Mouse (Mus musculus): ENCODE measurements around the gene Tcf12. TPM values are rescaled to one million over a fixed set of nuclear protein-coding genes. Genes with fewer than 3 reads are reported as not detected.
A peak's percentile ranks its signal among the peaks of the same experiment; 100 is the strongest.

Tcf12 gene
- total RNA-seq, 2 experiments from 2014 or later = 77.3 to 81.9 TPM

DNA sequence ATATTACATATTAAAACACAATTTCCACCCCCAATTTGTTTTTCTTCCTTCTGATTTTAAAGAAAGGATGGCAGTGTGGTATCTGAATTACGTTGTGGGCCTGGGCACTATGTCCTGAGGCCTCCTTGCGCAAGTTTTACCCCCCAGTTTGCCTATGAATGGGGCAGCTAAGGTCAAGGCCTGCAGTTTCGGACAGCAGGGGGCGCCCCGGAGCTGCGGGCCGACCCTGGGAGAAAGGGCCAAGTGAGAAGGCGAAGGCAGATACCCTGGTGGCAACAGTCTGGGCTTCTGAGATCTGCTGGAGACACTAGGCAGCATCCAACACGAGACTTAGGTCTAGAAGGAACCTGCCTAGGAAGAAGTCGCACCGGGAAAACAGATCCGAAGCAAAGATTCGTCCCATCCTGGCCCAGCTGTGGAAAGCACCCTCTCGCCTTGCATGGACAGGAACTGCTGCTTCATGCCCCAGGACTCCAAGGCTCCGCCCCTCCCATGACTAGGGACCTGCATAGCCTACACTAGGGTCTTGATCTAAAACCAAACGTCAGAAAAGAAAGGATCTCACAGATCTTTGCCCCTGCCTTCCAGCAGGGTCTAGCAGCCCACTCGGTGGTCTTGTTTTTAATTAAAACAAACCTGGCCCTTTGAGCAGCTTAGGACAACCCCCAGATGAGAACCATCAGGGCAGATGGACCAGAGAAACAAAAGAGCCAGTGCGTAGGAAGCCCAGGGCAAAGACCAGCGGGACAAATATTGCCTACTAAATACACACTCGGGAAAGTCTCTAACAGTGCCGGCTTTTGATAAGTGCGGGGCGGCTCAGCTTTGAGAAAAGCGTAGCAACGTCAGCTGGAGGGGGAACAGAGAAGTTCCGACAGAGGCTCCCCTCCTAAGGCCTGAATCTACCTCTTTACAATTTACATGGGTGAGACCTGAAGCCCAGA is 279.6 kb downstream of the Tcf12 start:
- DNase-seq = peak; percentile 88

DNA sequence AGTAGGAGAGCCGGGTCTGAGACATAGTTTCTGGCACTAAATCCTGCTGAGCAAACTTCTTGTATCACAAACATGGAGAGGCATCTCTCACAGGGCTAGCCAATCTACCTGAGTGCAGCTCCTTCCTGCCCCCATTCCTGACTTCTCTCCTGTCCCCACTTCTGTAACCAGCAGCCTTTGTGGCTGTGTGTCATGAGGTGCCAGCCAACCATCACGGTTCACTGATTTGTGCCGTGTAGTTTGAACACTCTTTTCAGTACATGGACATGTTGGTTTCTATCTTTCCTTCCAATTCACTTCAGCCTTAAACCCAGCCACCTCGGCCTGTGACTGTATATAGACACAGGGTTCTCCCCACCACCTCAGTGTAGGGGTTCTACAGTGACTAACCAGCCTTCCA is 280.7 kb downstream of the Tcf12 start:
- no peak for DNase-seq

DNA sequence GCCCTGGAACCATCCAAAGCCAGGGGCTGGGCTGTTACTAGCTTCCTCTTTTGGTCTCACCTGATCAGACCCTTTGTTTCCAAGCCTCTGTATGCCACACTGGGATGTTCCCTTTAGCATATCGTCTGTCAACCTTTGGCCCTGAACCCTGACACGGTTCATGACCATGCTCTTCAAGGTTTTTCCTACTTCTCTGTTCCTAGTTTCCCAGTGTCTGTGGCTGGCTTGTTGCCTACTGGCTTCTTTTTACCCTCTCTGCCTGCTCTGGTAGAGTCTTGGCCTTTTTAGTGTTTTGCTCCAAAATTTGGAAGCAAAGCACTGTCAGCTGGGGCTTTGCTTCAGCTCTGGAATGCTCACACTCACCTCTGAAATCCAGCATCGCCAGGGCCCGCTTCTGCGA is 281.3 kb downstream of the Tcf12 start:
- DNase-seq = no peak

DNA sequence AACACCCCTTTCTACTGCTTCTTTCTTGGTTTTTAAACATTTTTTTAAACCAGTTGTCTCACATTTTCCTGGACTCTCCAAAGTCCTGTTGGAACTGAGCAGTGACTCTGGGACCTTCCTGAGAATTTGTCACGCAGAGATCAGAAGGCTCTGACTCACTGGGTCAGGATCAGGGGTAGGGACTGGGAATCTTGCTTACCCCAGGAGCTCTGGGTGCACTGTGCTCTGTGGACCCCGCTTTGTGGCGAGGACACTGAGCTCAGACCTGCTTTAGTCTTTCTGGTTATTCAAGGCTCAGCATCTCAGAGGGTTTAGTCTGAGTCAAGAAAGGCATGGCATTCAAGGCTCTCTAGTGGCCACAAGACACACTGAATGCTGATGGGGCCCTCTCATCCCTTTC is 281.9 kb downstream of the Tcf12 start:
- DNase-seq = no peak

DNA sequence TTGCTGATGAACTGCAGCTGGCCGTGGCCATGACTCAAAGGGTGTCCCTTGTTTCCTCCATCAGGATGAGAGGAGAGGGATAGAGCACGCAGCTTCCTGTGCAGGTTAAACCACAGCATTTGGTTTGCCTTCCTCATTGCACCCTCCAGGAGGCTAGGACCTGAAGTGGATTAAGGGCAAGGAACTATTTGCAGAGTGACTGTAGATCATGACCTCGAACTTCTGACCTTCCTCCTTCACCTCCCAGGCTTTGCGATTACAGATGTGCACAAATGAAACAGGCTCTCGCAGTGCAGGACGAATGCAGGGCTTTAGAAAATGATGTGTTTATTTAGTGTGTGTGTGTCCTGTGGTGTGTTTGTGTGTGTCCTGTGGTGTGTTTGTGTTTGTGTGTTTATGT is 282.5 kb downstream of the Tcf12 start:
- DNase-seq = no peak

DNA sequence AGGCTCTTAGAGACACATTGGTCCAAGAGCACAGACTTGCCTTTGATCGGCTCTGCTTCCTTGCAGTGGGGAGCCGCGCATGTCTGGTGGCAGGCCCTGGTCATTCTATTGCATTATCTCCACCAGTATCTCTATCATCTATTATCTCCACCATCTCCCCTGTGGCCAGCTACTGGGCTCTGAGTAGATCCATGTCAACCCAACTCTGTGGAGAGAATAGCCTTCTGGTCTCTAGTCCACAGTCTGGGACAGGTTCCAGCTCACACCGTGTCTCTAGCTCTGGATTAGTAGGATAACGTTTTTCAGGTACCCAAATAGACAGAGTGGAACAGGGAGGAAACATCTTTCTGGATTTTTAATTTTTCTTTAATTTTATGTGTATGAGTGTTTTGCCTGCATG is 284.3 kb downstream of the Tcf12 start:
- DNase-seq = no peak

DNA sequence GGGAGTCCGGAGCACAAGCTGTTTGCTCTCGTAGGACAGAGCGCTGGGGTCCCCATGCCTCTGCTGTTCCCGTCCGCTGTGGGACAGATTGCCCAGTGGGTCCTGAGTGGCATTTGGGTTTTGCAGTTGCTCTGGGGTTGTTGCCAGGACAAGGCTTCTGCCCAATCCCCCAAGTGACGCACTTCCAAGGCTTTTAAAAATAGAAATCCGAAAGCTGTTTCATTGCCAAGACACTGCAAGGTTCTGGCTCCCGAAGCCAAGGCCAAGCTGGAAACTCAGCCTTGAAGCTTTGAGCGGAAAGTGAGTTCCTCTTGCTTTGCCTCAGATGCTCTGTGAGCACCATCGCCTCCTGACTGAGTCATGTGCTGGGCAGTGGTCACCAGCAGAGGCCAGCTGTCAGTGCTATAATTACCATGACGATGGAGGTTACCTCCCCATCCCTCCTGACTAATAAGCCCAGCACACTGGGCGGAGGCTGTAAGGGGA is 285.6 kb downstream of the Tcf12 start:
- peak; percentile 76 for DNase-seq

DNA sequence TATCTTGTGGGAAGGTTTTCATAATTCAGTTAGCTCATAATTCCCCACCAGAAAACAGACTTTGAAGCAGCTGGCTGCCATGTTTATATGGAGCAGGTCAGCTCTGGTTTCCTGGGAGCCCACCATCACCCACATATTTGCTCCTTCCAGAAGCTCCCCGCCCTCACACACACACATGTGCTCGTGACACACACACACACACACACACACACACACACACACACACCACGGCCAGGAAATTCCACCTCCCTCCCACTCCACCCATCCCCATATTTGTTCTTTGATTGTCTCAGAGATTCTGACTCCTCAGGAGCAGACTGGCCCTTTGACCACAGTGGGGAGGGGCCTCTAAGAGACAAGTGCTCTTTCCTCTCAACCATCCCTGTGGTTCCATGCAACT is 289.7 kb downstream of the Tcf12 start:
- no peak for DNase-seq

DNA sequence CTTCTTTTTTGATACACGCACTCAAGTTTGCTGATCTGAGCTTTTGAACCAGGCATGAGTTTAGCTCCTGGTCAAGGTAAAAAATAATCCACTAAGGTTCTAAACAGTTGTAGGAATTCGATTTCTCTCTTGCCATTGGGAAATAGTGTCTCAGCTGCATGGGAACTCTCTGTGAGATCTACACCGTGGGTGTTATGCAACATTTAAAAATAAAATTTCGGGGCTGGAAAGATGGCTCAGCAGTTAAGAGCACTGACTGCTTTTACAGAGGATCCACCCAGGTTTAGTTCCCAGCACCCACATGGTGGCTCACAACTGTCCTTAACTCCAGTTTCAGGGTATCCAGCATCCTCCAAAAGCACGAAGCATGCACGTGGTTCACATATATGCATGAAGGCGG is 293.2 kb downstream of the Tcf12 start:
- no peak for DNase-seq

DNA sequence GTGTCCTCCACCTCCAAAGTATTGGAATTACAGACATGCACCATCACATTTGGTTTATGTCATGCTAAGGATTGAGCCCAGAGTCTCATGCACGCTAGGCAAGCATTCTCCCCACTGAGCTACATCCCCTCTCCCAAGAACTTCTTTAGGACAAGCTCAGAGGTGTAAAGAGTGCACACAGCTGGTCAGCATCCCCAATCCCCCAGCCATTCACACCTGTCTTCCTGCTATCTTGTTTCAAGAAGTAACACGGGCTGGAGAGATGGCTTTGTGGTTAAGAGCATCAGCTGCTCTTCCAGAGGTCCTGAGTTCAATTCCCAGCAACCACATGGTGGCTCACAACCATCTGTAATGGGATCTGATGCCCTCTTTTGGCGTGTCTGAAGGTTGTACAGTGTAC is 295.6 kb downstream of the Tcf12 start:
- DNase-seq = no peak

DNA sequence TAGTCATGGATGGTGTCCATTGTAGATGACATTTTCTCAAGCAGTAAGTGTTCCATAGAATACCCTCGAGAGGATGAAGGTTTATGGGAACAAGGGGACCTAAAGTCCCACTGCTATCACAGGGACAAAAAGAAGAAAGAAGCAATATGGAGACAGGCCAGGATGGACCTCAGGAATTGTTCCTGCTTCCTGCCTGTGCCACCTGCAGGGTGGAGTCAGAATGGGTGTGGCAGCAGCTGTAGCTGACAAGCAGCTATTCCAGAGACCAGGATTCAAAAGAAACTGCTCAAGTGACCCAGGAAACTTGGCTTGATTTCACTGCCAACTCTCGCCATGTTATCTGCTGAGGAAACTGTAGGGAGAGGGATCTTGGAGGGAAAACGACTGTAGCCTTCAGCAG is 298.1 kb downstream of the Tcf12 start:
- no peak for DNase-seq

DNA sequence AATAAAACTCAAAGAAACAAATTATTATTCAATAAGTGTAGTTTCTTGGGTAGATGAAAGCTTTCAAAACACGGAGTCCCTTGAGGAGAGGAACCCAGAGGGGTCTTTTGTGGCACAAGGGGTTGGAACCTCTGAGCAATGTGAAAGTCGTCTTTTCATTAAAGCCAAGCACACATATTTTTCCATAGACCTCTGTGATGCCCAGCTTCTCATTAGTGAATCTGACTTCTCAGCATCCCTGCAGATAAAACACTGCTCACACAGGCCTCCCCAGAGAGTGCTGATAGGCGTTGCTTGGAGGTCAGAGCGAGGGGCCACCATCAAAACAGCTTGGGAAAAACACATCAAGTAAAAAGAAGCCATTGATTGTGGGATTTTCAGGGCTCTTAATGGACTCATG is 298.8 kb downstream of the Tcf12 start:
- DNase-seq = no peak

DNA sequence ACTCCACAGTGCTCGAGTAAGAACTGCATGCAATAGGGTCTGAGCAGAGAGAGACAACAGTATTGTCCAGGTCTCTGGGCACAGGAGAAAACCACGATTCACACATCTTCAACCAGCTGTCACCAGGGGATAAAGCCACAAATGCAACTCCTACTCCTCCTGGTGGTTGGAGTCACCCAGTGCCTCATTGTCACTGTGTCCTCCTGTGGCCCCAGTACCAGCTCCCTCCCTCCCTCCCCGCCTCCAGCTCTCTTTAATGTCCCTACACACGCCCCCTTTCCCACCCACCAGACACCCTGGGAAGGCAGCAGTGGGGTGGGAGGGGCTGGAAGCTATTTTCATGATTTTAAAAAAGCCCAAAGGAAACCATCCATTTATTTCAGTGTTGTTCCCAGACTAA is 299.3 kb downstream of the Tcf12 start:
- no peak for DNase-seq

DNA sequence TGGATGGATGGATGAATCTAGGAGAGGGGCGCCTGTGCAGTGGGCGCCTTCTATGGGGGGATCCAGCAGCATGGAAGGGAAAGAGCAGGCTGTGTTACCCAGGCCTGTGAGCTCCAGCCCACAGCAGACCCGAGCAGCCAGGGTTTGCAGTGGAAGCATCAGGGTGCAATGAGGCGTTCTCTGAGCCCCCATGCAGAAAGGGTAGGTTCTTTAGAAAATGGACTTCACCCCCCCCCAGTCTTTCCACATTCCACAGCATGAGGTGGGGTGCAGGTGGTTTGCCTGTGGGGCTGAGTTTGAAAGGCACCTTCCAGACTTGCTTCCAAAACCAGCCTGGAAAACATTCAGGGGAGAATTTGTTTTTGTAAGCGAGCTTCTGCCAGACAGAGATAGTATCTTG is 300.3 kb downstream of the Tcf12 start:
- no peak for DNase-seq

DNA sequence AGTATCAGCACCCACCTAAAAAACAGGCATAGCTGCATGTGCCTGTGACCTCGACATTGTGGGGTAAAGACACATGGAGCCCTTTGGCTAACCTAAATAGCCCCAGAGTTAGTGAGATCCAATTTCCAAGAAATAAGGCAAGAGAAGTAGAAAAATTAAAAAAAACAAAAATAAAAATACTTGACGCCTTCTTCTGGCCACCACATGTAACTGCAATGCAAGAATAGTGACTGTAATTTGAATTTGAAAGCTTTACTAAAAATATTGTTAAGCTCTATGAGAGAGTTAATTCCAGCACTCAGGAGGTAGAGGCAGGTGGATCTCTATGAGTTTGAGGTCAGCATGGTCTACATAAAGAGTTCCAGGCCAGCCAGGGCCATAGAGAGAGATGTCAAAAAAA is 300.9 kb downstream of the Tcf12 start:
- no peak for DNase-seq

DNA sequence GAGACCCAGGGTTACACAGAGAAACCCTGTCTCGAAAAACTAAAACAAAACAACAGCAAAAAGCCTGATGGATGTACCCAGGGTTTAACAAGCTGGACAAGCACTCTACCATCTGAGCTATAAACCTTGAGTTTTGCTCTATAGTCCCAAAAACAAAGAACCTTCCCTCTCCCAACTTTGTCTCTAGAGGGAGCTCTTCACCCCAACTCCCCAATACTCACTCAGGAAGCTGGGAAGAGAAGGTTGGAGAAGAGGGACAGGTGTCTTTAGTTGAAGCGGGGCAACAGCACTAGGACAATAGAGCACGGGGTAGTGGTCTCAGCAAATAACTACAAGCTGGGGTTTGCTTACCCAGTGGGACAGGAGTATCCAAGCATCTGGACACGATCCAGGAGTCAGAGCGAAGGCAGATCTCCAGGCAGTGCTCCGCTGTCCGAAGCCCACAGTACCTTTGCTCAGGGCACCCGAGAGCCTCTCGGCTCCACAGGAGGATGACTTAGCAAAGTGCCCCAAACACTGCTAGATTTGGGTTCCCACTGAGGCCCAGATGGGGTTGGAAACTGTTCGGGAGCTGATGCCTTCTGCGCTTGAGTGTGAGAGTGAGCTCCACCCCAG is 302.9 kb downstream of the Tcf12 start:
- no peak for DNase-seq

DNA sequence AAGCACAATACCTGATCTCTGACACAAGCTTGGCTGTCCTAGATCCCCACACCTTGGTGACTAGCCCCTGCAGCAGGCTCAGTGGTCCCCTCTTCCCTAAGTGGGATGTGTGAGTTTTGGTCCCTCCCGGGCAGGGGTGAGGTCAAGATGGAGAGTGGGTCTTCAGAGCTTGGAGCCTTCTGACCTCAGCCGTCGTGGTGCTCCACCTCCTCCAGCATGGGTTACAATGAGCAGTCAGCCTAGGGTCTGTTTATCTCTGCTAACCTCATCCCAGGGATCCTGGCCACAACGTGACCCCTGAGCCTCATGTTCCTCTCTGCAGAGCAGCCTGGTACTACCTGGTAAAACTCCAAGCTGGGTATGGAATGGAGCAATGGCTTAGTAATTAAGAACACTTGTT is 303.9 kb downstream of the Tcf12 start:
- no peak for DNase-seq

DNA sequence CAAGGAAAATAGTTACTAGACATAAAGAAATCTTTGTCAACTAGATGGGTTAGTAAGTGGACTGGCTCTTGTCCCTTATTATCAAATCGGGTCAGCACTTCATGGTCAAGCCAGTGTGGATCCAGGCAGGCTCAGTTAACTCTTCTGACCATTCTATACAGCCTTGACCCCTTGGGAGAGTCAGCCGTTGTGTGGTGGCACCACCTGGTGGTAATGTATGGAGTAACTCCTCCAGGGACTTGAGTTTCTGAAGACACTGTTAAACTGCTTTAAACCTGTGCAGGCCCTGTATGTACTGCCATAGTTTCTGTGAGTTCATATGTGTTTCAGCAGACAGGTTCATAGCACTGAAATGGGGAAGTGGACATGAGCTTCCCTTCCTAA is 305.3 kb downstream of the Tcf12 start:
- DNase-seq = peak; percentile 92

DNA sequence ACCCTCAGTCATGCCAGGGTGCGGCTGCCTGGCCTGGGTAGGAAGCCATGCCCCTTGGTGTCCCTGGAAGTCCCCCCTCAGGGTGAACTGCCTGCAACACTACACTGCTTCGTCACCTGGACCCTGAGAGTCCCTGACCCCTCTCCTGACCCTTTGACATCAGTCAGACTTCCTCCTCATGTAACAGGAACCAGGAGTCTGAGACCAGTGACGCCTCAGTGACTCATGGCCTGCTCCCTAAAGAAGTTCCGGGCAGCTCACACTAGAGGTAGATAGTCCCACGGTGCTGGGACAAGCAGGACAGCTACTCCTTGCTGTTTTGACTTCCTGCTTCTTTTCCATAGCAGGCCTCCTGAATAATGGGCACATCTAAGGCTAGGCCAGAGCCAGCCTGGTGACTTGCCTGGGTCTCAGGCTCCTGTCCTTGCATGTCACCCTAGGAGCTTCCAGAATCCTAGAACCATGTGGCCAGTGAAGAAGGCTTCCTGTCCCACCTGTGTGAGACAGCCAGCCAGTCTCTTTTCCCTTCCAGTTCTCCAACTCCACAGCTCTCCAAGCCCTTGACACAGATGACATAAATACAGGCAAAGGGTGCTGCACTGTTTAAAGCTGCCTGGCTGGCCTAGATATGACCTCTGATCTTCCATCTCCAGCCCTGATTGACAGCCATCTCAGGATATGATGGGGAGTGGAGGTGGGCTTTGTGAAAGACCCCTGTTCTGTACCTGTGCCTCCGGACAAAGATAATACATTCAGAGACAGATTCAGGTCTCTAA is 305.8 kb downstream of the Tcf12 start:
- DNase-seq = no peak

DNA sequence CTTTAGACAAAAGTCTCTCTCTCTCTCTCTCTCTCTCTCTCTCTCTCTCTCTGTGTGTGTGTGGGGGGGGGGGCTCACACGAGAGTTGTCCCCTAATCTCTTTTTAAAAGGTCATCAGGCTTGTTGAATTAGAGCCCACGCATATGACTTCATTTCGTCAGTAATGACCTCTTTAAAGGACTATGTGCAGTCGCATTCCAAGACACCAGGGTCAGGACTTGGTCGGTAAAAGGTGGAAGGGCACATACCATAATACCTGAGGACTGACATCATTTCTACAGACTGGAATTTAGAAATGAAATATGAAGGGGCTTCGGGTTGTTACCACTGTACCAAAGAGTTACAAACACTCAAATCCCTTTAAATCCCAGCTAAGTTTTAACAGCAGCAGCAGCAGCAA is 307.6 kb downstream of the Tcf12 start:
- no peak for DNase-seq

DNA sequence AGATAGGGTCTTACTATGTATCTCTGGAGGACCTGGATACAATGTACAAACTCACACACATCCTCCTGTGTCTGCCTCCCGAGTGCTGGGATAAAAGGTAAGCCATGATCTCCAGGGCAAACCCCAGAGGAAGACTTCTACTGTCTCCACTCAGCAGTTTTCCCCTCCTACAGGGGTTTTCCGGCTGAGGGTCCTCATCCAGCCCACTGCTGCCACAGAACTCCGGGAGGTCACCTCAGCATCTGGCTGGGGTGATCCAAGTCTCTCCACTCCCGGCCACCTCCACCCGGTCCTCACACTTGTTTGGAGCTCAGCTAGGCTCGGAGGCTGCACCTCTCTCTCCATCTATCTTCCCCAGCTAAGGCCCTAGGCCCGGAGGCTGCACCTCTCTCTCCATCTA is 308.4 kb downstream of the Tcf12 start:
- DNase-seq = no peak

DNA sequence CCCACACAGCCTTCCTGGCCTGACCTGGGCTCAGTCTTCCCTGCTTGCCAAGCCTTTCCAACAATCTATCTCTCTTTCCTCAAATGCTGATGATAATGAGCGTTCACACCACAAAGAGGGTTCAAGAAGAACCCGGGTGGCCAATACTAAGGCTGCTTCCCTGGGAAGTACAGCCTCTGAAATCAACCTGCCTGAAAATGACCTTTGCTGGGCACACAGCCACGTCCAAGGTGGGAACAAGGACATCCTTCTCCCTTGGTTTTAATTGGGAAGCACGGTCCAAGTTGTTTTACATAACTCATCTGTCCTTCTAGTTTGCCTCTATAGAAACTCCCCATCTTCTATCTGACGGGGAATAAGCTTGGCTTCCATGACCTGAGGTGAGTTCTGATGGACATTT is 312.1 kb downstream of the Tcf12 start:
- DNase-seq = no peak

DNA sequence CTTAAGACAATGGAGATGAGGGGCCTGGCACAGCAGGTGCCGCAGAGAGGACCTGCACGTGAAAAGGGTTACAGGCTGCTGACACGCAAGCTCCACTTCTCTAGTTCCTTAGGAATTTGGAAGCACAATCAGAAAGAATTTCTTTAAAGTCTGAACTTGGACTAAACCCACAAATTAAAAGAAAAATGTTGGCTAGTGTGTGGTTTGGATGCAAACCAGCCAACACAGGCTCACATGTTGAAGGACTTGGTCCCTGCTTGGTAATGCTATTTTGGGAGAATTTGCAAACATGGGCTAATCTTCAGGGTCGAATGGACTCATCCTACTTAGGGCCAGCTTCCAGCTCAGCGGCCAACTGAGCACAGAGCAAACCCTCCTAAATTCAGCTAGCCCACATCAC is 313.5 kb downstream of the Tcf12 start:
- no peak for DNase-seq
